Mouse (Mus musculus) heart, adult 2 months (tissue): ENCODE data around the gene Fntb.

Experiments
- CTCF ChIP-seq: fragments of 200-600 bp; IDR thresholded peaks from 2 replicates; pipeline ENCODE4 v1.8.1; 2022; ENCODE audit warnings: antibody characterized with exemption, mild to moderate bottlenecking, moderate library complexity
- EP300 ChIP-seq: fragments of 200-500 bp; IDR thresholded peaks from 2 replicates; pipeline ENCODE4 v1.6.1; 2011; ENCODE audit warnings: low read depth, low read length, control low read depth; ENCODE audit not compliant: insufficient read depth

DNA sequence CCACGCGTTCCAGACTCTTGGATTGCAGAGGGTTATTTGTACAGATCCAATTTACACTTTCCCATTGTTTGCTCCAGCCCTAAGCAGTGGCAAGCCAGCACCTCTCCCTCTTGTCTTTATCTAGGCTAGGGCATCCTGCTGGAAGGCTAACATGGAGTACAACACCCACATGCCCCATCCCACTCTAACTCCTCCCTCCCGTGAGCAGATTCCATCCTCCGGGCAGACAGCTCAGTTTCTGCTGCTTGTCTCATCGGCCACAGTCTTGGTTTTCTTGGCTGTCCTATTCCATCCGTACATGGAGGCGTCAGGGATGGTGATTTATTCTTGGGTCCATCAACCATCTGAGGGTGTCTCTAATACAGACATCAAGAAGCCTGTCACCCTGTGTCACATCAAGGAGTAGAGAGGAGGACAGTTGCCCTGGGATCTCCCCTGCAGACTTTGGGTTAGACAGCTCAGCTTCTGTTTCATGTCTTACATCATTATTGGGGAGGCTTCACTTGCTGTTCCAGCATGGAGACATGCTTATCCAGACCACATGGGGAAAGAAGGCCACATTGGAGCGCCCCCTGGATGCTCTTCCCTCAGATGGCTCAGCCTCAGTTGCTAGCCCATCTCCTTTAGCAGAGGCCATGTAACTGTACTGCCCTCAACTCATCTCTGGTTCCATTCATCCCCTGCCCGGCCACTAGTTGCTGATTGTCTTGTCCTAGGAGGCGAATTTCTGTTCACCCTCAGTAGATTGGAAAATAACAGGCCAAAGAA, 129.6 kb downstream of the Fntb start:
- TF ChIP-seq EP300 (no peak), CTCF (no peak)
